Mouse (Mus musculus): ENCODE measurements around the gene Ak2. TPM values are rescaled to one million over a fixed set of nuclear protein-coding genes. Genes with fewer than 3 reads are reported as not detected.

Ak2 gene
- total RNA-seq, 1 experiment, result 177 TPM

GRCm38 (mm10) chr4:128948137-128948674 is 43.6 kb upstream of the Ak2 start:
- no peak overlapping the region for H3K4me3 ChIP-seq (ENCODE audit: insufficient read depth in 1 of 2, low read depth in 1 of 2, low read length in 2 of 2, poor library complexity in 1 of 2, severe bottlenecking in 1 of 2)
- peak; percentile 74 for DNase-seq (ENCODE audit: low read depth, low spot score)

GRCm38 (mm10) chr4:128949470-128950005 is 42.2 kb upstream of the Ak2 start:
- in situ Hi-C loops (cut with MboI; ENCODE audit: low sequenced_read_pairs in 2 of 2, unreplicated experiment in 2 of 2), result loop anchor here (10.0 kb wide), 2 partner anchors 125 to 135 kb away; no protein-coding TSS in a partner anchor
- DNase-seq (ENCODE audit: low read depth, low spot score), result peak; percentile 56
- Histone ChIP-seq H3K9me3 (ENCODE audit: control insufficient read depth, insufficient read depth, low read depth, low read length) (no peaks in the 10 kb centered on the region), H3K4me3 (ENCODE audit: insufficient read depth in 1 of 2, low read depth in 1 of 2, low read length in 2 of 2, poor library complexity in 1 of 2, severe bottlenecking in 1 of 2) (no peak overlapping the region), H3K36me3 (ENCODE audit: control insufficient read depth, insufficient read depth, low read length, poor library complexity, severe bottlenecking) (no peaks in the 10 kb centered on the region; the same call in 1 of the 2 replicates), H3K9ac (ENCODE audit: insufficient read depth, low read depth, low read length, poor library complexity, severe bottlenecking) (no peak overlapping the region), H3K27ac (ENCODE audit: insufficient read depth, low read depth, low read length, poor library complexity, severe bottlenecking) (no peak overlapping the region), H3K4me1 (ENCODE audit: control insufficient read depth in 2 of 2, insufficient read depth in 2 of 2, low read length in 2 of 2, poor library complexity in 1 of 2) (peaks cover 6 to 34% of the 10 kb centered on the region in 2 experiments; a peak in 3 of 4 replicates)
- TF ChIP-seq ZC3H11A (IDR thresholded peaks at IDR 0.05; ENCODE audit: borderline replicate concordance, low read depth, low read length) (no peak), MAFK (IDR thresholded peaks at IDR 0.05; ENCODE audit: insufficient read depth, low read depth, low read length) (peak; percentile 81)

More at GRCm38 (mm10) chr4:128948137-128948674, 43.6 kb upstream of the Ak2 start:
- in situ Hi-C loops (cut with MboI; ENCODE audit: low sequenced_read_pairs in 2 of 2, unreplicated experiment in 2 of 2), result no loop called here
- H3K9me3 ChIP-seq (ENCODE audit: control insufficient read depth, insufficient read depth, low read depth, low read length), result no peaks in the 10 kb centered on the region
- H3K27ac ChIP-seq (ENCODE audit: insufficient read depth, low read depth, low read length, poor library complexity, severe bottlenecking), result no peak overlapping the region
- peaks cover 6 to 34% of the 10 kb centered on the region in 2 experiments; a peak in 3 of 4 replicates for H3K4me1 ChIP-seq (ENCODE audit: control insufficient read depth in 2 of 2, insufficient read depth in 2 of 2, low read length in 2 of 2, poor library complexity in 1 of 2)
- TF ChIP-seq ZNF384 (IDR thresholded peaks at IDR 0.05; ENCODE audit: low read depth, low read length) (no peak), HCFC1 (IDR thresholded peaks at IDR 0.05; ENCODE audit: borderline replicate concordance, insufficient read depth, low read length) (no peak), ZC3H11A (IDR thresholded peaks at IDR 0.05; ENCODE audit: borderline replicate concordance, low read depth, low read length) (no peak), CHD2 (IDR thresholded peaks at IDR 0.05; ENCODE audit: low read depth, low read length) (no peak), MAFK (IDR thresholded peaks at IDR 0.05; ENCODE audit: insufficient read depth, low read depth, low read length) (no peak)
- no peaks in the 10 kb centered on the region for H3K36me3 ChIP-seq (ENCODE audit: control insufficient read depth, insufficient read depth, low read length, poor library complexity, severe bottlenecking)
- no peak overlapping the region for H3K9ac ChIP-seq (ENCODE audit: insufficient read depth, low read depth, low read length, poor library complexity, severe bottlenecking)

GRCm38 (mm10) chr4:128950461-128950860 is 41.3 kb upstream of the Ak2 start:
- no peak overlapping the region for H3K9ac ChIP-seq (ENCODE audit: insufficient read depth, low read depth, low read length, poor library complexity, severe bottlenecking)
- in situ Hi-C loops (cut with MboI; ENCODE audit: low sequenced_read_pairs in 2 of 2, unreplicated experiment in 2 of 2), result loop anchor here (10.0 kb wide), 2 partner anchors 124 to 134 kb away; no protein-coding TSS in a partner anchor
- TF ChIP-seq CHD2 (IDR thresholded peaks at IDR 0.05; ENCODE audit: low read depth, low read length), result no peak

GRCm38 (mm10) chr4:128953851-128954250 is 37.9 kb upstream of the Ak2 start:
- Histone ChIP-seq H3K4me1 (ENCODE audit: control insufficient read depth in 2 of 2, insufficient read depth in 2 of 2, low read length in 2 of 2, poor library complexity in 1 of 2) (peaks cover 0 to 28% of the 10 kb centered on the region in 2 experiments; a peak in 2 of 4 replicates), H3K36me3 (ENCODE audit: control insufficient read depth, insufficient read depth, low read length, poor library complexity, severe bottlenecking) (no peaks in the 10 kb centered on the region; the same call in 1 of the 2 replicates), H3K9ac (ENCODE audit: insufficient read depth, low read depth, low read length, poor library complexity, severe bottlenecking) (no peak overlapping the region), H3K4me3 (ENCODE audit: insufficient read depth in 1 of 2, low read depth in 1 of 2, low read length in 2 of 2, poor library complexity in 1 of 2, severe bottlenecking in 1 of 2) (no peak overlapping the region), H3K27ac (ENCODE audit: insufficient read depth, low read depth, low read length, poor library complexity, severe bottlenecking) (no peak overlapping the region), H3K9me3 (ENCODE audit: control insufficient read depth, insufficient read depth, low read depth, low read length) (no peaks in the 10 kb centered on the region)
- TF ChIP-seq CHD2 (IDR thresholded peaks at IDR 0.05; ENCODE audit: low read depth, low read length) (no peak), ZC3H11A (IDR thresholded peaks at IDR 0.05; ENCODE audit: borderline replicate concordance, low read depth, low read length) (no peak), MAFK (IDR thresholded peaks at IDR 0.05; ENCODE audit: insufficient read depth, low read depth, low read length) (no peak), ZNF384 (IDR thresholded peaks at IDR 0.05; ENCODE audit: low read depth, low read length) (no peak), HCFC1 (IDR thresholded peaks at IDR 0.05; ENCODE audit: borderline replicate concordance, insufficient read depth, low read length) (no peak)
- in situ Hi-C loops (cut with MboI; ENCODE audit: low sequenced_read_pairs in 2 of 2, unreplicated experiment in 2 of 2), result loop anchor here (10.0 kb wide), 2 partner anchors 121 to 131 kb away; no protein-coding TSS in a partner anchor
- DNase-seq (ENCODE audit: low read depth, low spot score), result no peak

More at GRCm38 (mm10) chr4:128950461-128950860, 41.3 kb upstream of the Ak2 start:
- no peaks in the 10 kb centered on the region; the same call in 1 of the 2 replicates for H3K36me3 ChIP-seq (ENCODE audit: control insufficient read depth, insufficient read depth, low read length, poor library complexity, severe bottlenecking)
- DNase-seq (ENCODE audit: low read depth, low spot score), result no peak
- no peaks in the 10 kb centered on the region for H3K9me3 ChIP-seq (ENCODE audit: control insufficient read depth, insufficient read depth, low read depth, low read length)
- no peak overlapping the region for H3K4me3 ChIP-seq (ENCODE audit: insufficient read depth in 1 of 2, low read depth in 1 of 2, low read length in 2 of 2, poor library complexity in 1 of 2, severe bottlenecking in 1 of 2)
- H3K4me1 ChIP-seq (ENCODE audit: control insufficient read depth in 2 of 2, insufficient read depth in 2 of 2, low read length in 2 of 2, poor library complexity in 1 of 2), result peaks cover 6 to 34% of the 10 kb centered on the region in 2 experiments; a peak in 3 of 4 replicates
- no peak overlapping the region for H3K27ac ChIP-seq (ENCODE audit: insufficient read depth, low read depth, low read length, poor library complexity, severe bottlenecking)
